Comparison of ENCODE assay signal across 10 mouse cellular contexts in the genomic region with DNA sequence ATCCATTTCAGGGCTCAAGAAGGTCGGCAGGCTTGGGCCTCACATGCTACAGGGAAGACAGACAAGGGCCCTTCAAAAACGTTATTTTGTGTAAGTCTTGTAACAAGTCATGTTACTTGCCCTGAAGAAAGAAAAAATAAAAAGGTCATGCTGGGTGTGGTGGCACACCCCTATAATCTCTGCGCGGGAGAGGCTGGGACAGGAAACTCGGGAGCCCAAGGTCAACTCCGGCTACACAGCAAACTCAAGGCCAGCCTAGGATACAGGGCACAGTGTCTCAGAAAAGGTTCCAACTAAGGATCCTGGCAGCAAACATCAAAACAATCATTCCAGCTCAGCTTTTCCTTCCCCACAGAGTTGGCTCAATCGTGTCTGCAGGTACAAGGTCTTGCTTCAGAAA.
A peak's percentile ranks its signal among the peaks of the same experiment; 100 is the strongest.
DNase-seq lines count a peak whose midpoint lies in the region; TF ChIP-seq lines count a peak whose summit lies in the region.
"Had no signal": no experiment of that assay in that cellular context is flagged by ENCODE, and none has a peak within 500 bp of the region (broad histone marks: within the 10 kb centered on the region; RNA-seq: fewer than 3 reads in every experiment).

No protein-coding gene starts in this region.

- no peak for TF ChIP-seq POLR2A in cerebellum, adult 2 months (IDR thresholded peaks at IDR 0.05; ENCODE audit: borderline replicate concordance, insufficient read depth, low read length)

- no peak overlapping the region for H3K27ac ChIP-seq in cerebellum, adult 2 months (ENCODE audit: insufficient read depth, low read length)
- H3K27ac ChIP-seq: left cerebral cortex, adult 2 months had no signal

- DNase-seq in cerebellum, adult 2 months, result peak; percentile 17 to 18
- DNase-seq in cerebellum, adult 8-10 months, result no peak
- DNase-seq in ovary, postnatal 36 days (ENCODE audit: low spot score), result peak; percentile 67
- no peak for DNase-seq in ovary, postnatal 14 days (ENCODE audit: low spot score)
- peak; percentile 36 for DNase-seq in heart, postnatal 4 days
- DNase-seq in left cerebral cortex, adult 18-20 months (ENCODE audit: low spot score in 2 of 2), result no peak
- DNase-seq in right cerebral cortex, postnatal 10 days (ENCODE audit: low spot score in 2 of 2), result no peak
- no peak for DNase-seq in lung, postnatal 4 days

- H3K4me3 ChIP-seq in cerebellum, adult 2 months (replicated peaks; ENCODE audit: insufficient read depth, low read depth, low read length), result no peak overlapping the region
- H3K4me3 ChIP-seq: left cerebral cortex, adult 2 months; myocyte had no signal

- 68% methylated on average over 7 of the region's 7 CpGs for WGBS in cerebellum, adult 2 months

- peaks cover 14% of the 10 kb centered on the region for H3K4me1 ChIP-seq in cerebellum, adult 2 months (ENCODE audit: control insufficient read depth, insufficient read depth, low read length)

- TF ChIP-seq CTCF in cerebellum, adult 2 months (IDR thresholded peaks at IDR 0.05; ENCODE audit: borderline replicate concordance, insufficient read depth, low read depth, low read length), result no peak

- H3K27me3 ChIP-seq in cerebellum, adult 2 months (ENCODE audit: control insufficient read depth, insufficient read depth, low read length), result no peaks in the 10 kb centered on the region

Comparison
In these comparisons a context has a peak if more than half of its experiments do, and no peak if none do; other contexts are left out.
1. DNase-seq: peak in cerebellum, adult 2 months (2 of 2), ovary, postnatal 36 days (single experiment) and heart, postnatal 4 days (single experiment); none in cerebellum, adult 8-10 months (single experiment), ovary, postnatal 14 days (single experiment), left cerebral cortex, adult 18-20 months (0 of 2), right cerebral cortex, postnatal 10 days (0 of 2) and lung, postnatal 4 days (0 of 2).